Mouse (Mus musculus) liver, adult 2 months (tissue): ENCODE measurements around the gene Slc31a2. TPM values are rescaled to one million over a fixed set of nuclear protein-coding genes. Genes with fewer than 3 reads are reported as not detected.
A peak's percentile ranks its signal among the peaks of the same experiment; 100 is the strongest.
"Not testable (repeated sequence)": the region's sequence is repeated elsewhere in the genome, so short reads cannot be mapped to it uniquely, and the experiment has no call there.

Experiments
- DNase-seq: peaks from one replicate; pipeline ENCODE4 v3.0.0-alpha.2; 2011; ENCODE audit warnings: low read depth, low spot score; ENCODE audit errors: extremely low read depth
- H3K27ac ChIP-seq: fragments of 200-500 bp; replicated peaks from 2 replicates; pipeline ENCODE4 v1.5.1; 2012; ENCODE audit warnings: low read depth, mild to moderate bottlenecking, control low read depth, inconsistent platforms, low read length; ENCODE audit not compliant: insufficient read depth
- H3K27me3 ChIP-seq: fragments of 200-500 bp; 2 replicates; pipeline ENCODE4 v1.6.1; 2012; ENCODE audit warnings: mild to moderate bottlenecking, moderate library complexity, low read length, inconsistent platforms; ENCODE audit not compliant: control insufficient read depth, insufficient read depth
- H3K36me3 ChIP-seq: fragments of 200-500 bp; 2 replicates; pipeline ENCODE4 v1.6.1; 2012; ENCODE audit warnings: low read length, inconsistent platforms; ENCODE audit not compliant: control insufficient read depth, insufficient read depth
- H3K4me1 ChIP-seq: fragments of 200-500 bp; 2 replicates; pipeline ENCODE4 v1.6.1; 2011; ENCODE audit warnings: low read length; ENCODE audit not compliant: control insufficient read depth, insufficient read depth
- H3K4me3 ChIP-seq: fragments of 200-500 bp; 2 replicates; pipeline ENCODE4 v1.5.1; 2011; ENCODE audit warnings: low read depth, mild to moderate bottlenecking, control low read depth, low read length, moderate library complexity; ENCODE audit not compliant: insufficient read depth
- H3K79me2 ChIP-seq: fragments of 200-500 bp; 2 replicates; pipeline ENCODE4 v1.6.1; 2012; ENCODE audit warnings: inconsistent platforms, mild to moderate bottlenecking, low read length, moderate library complexity; ENCODE audit not compliant: control insufficient read depth, insufficient read depth
- H3K9ac ChIP-seq: fragments of 200-500 bp; 2 replicates; pipeline ENCODE4 v1.6.1; 2012; ENCODE audit warnings: low read depth, mild to moderate bottlenecking, control low read depth, inconsistent platforms, low read length
- CTCF ChIP-seq: fragments of 200-500 bp; IDR thresholded peaks from 2 replicates; pipeline ENCODE4 v1.5.1; 2011; ENCODE audit warnings: low read depth, low read length, control low read depth
- POLR2A ChIP-seq: fragments of 200-500 bp; IDR thresholded peaks from 2 replicates; pipeline ENCODE4 v1.6.1; 2011; ENCODE audit warnings: low read length, control low read depth; ENCODE audit not compliant: insufficient read depth; ENCODE audit errors: extremely low read depth
- WGBS: fragments of 180-500 bp; shearing (Covaris S2); methylation state at CpG from one replicate; pipeline ENCODE4 v1.1.7; 2018; 5-methylcytosine and 5-hydroxymethylcytosine counted together
- polyA plus RNA-seq: library from polyadenylated mRNA; depleted of rRNA; stranded (reverse); fragments of >200 nt; gene quantifications from 2 replicates; pipeline ENCODE4 v1.2.3, GENCODE M21; 2012
- total RNA-seq: library from RNA; depleted of rRNA; stranded (reverse); fragments of >200 nt; gene quantifications from 2 replicates; pipeline ENCODE4 v1.2.3, GENCODE M21; 2014

Gene Slc31a2
- total and polyA plus RNA-seq, 2 experiments: 10.2 to 12.8 TPM

GRCm38 (mm10) chr4:62263133-62263844, 927 bp downstream of the Slc31a2 start:
- no peak overlapping the region for H3K4me3 ChIP-seq
- TF ChIP-seq POLR2A (no peak), CTCF (no peak)
- no peak for DNase-seq
- no peaks in the 10 kb centered on the region for H3K27me3 ChIP-seq
- no peaks in the 10 kb centered on the region for H3K79me2 ChIP-seq
- 43% methylated on average over 7 of the region's 7 CpGs for WGBS
- H3K36me3 ChIP-seq: no peaks in the 10 kb centered on the region
- no peak overlapping the region for H3K27ac ChIP-seq
- no peaks in the 10 kb centered on the region for H3K4me1 ChIP-seq
- H3K9ac ChIP-seq: no peak overlapping the region

GRCm38 (mm10) chr4:62265154-62265836, 2.9 kb downstream of the Slc31a2 start:
- Histone ChIP-seq H3K79me2 (no peaks in the 10 kb centered on the region), H3K4me3 (no peak overlapping the region), H3K27me3 (no peaks in the 10 kb centered on the region), H3K4me1 (no peaks in the 10 kb centered on the region), H3K36me3 (no peaks in the 10 kb centered on the region), H3K9ac (no peak overlapping the region), H3K27ac (no peak overlapping the region)
- 45% methylated on average over 10 of the region's 10 CpGs for WGBS
- TF ChIP-seq CTCF (no peak), POLR2A (no peak)
- DNase-seq: peak; percentile 37

DNA sequence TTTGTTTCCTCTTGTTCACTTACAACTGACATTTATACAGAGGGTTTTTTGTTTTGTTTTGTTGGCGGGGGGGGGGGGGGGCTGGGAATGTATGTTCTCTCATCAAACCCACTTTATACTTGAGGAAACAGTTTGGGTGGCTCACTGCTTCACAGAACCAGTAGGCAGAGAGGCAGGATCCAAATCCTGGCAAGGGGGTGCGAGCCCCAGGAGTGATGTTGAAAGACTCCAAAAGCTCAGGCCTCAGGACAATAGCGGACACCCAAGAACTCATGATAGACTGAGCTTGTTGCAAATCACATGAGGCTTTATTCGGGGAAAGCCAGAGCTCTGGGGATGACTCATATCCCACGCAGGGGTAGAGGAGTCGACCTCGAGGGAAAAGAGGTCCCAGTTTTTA, 3.7 kb downstream of the Slc31a2 start:
- H3K27ac ChIP-seq, H3K36me3 ChIP-seq, DNase-seq, H3K4me1 ChIP-seq, H3K79me2 ChIP-seq, H3K27me3 ChIP-seq, H3K9ac ChIP-seq, H3K4me3 ChIP-seq: not testable (repeated sequence)
- WGBS: 88% methylated on average over 7 of the region's 7 CpGs

DNA sequence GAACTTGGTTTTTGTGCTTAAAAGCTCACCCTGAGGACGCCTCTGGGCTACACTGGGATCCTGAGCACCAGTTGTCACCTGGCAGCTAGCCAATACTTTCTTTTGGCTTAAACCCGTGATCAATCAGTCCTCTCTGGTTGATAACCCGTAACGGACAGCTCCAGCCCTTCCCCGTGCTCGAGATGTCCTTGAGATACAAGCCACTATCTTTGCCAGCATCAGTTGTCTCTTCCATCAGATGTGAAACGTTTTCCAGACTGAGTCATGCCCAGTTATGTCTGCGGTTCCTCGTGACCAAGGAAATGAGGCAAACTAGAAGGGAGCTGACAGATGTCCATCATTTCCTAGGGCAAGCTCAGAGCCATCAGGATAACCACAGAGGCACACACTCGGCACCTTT, 4.7 kb downstream of the Slc31a2 start:
- no peaks in the 10 kb centered on the region for H3K27me3 ChIP-seq
- no peak for TF ChIP-seq CTCF
- TF ChIP-seq POLR2A: no peak
- no peak overlapping the region for H3K4me3 ChIP-seq
- no peaks in the 10 kb centered on the region for H3K4me1 ChIP-seq
- peak; percentile 21 for DNase-seq
- H3K79me2 ChIP-seq: no peaks in the 10 kb centered on the region
- no peaks in the 10 kb centered on the region for H3K36me3 ChIP-seq
- WGBS: 40% methylated on average over 10 of the region's 10 CpGs
- no peak overlapping the region for H3K27ac ChIP-seq
- H3K9ac ChIP-seq: no peak overlapping the region

GRCm38 (mm10) chr4:62272696-62273095, 10.3 kb downstream of the Slc31a2 start:
- 93% methylated on average over 10 of the region's 10 CpGs for WGBS
- Histone ChIP-seq H3K36me3 (no peaks in the 10 kb centered on the region), H3K79me2 (no peaks in the 10 kb centered on the region), H3K4me3 (no peak overlapping the region), H3K27ac (no peak overlapping the region), H3K9ac (no peak overlapping the region), H3K4me1 (peaks cover 4% of the 10 kb centered on the region), H3K27me3 (no peaks in the 10 kb centered on the region)
- TF ChIP-seq POLR2A: no peak
- DNase-seq: no peak

DNA sequence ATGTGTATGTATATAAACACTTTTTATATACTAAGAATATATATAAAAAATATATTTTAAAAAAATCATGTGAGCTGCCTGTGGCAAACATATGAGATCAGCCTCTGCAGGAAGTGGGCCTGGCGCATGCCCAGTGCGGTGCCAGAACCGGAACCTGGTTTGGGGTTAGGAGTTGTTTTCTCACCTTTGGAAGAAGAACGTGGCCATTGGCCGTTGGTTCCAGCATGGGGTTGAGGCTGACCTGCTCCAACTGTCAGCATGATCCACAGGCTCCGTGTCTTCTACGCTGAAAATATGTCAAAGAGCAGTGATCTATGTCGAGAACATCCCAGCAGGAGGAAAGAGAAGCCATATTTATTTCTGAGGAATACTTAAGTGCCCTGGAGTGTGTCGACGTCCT, 11.6 kb downstream of the Slc31a2 start:
- H3K36me3 ChIP-seq: no peaks in the 10 kb centered on the region
- H3K79me2 ChIP-seq: no peaks in the 10 kb centered on the region
- H3K4me1 ChIP-seq: peaks cover 5% of the 10 kb centered on the region
- WGBS: 95% methylated on average over 10 of the region's 10 CpGs
- DNase-seq: no peak
- no peak for TF ChIP-seq CTCF
- TF ChIP-seq POLR2A: no peak
- no peaks in the 10 kb centered on the region for H3K27me3 ChIP-seq
- no peak overlapping the region for H3K9ac ChIP-seq
- no peak overlapping the region for H3K4me3 ChIP-seq
- H3K27ac ChIP-seq: no peak overlapping the region
